Mouse (Mus musculus): ENCODE measurements around the gene Nhlrc2. TPM values are rescaled to one million over a fixed set of nuclear protein-coding genes. Genes with fewer than 3 reads are reported as not detected.

The Nhlrc2 gene
- polyA plus RNA-seq, 1 experiment from 2014 or later: 6.0 TPM

GRCm38 (mm10) chr19:56555972-56556371 is 7.9 kb downstream of the Nhlrc2 start:
- ATAC-seq: no peak
- no peak overlapping the region for H3K9ac ChIP-seq (ENCODE audit: low read depth, low read length)
- H3K4me3 ChIP-seq (ENCODE audit: low read length): no peak overlapping the region
- peaks cover 20% of the 10 kb centered on the region for H3K36me3 ChIP-seq (ENCODE audit: control insufficient read depth, insufficient read depth, low read length)
- no peak overlapping the region for H3K4me2 ChIP-seq (ENCODE audit: low read length)
- WGBS: 83% methylated on average over 5 of the region's 5 CpGs
- H3K9me3 ChIP-seq (ENCODE audit: control insufficient read depth, low read length): no peaks in the 10 kb centered on the region
- no peaks in the 10 kb centered on the region for H3K4me1 ChIP-seq (ENCODE audit: control insufficient read depth, insufficient read depth, low read depth, low read length)
- H3K27ac ChIP-seq (ENCODE audit: low read depth, low read length): no peak overlapping the region
- no peaks in the 10 kb centered on the region for H3K27me3 ChIP-seq (replicated peaks; ENCODE audit: control insufficient read depth, insufficient read depth, low read length)

- H3K27me3 ChIP-seq (replicated peaks; ENCODE audit: control insufficient read depth, insufficient read depth, low read length): no peaks in the 10 kb centered on the region
- no peak overlapping the region for H3K27ac ChIP-seq (ENCODE audit: low read depth, low read length)
- H3K4me1 ChIP-seq (ENCODE audit: control insufficient read depth, insufficient read depth, low read depth, low read length): no peaks in the 10 kb centered on the region
- H3K4me3 ChIP-seq (ENCODE audit: low read length): no peak overlapping the region
- H3K9ac ChIP-seq (ENCODE audit: low read depth, low read length): no peak overlapping the region
- H3K36me3 ChIP-seq (ENCODE audit: control insufficient read depth, insufficient read depth, low read length): no peaks in the 10 kb centered on the region
- ATAC-seq: no peak
- 92% methylated on average over 9 of the region's 9 CpGs for WGBS
- no peaks in the 10 kb centered on the region for H3K9me3 ChIP-seq (ENCODE audit: control insufficient read depth, low read length)
- H3K4me2 ChIP-seq (ENCODE audit: low read length): no peak overlapping the region
Measured at GRCm38 (mm10) chr19:56562433-56563138, 14.5 kb downstream of the Nhlrc2 start.

GRCm38 (mm10) chr19:56563469-56563868 is 15.4 kb downstream of the Nhlrc2 start:
- H3K27me3 ChIP-seq (replicated peaks; ENCODE audit: control insufficient read depth, insufficient read depth, low read length): no peaks in the 10 kb centered on the region
- H3K27ac ChIP-seq (ENCODE audit: low read depth, low read length): no peak overlapping the region
- H3K9me3 ChIP-seq (ENCODE audit: control insufficient read depth, low read length): no peaks in the 10 kb centered on the region
- H3K4me3 ChIP-seq (ENCODE audit: low read length): no peak overlapping the region
- 92% methylated on average over 3 of the region's 3 CpGs for WGBS
- no peak overlapping the region for H3K4me2 ChIP-seq (ENCODE audit: low read length)
- ATAC-seq: no peak
- no peak overlapping the region for H3K9ac ChIP-seq (ENCODE audit: low read depth, low read length)
- H3K4me1 ChIP-seq (ENCODE audit: control insufficient read depth, insufficient read depth, low read depth, low read length): no peaks in the 10 kb centered on the region
- no peaks in the 10 kb centered on the region for H3K36me3 ChIP-seq (ENCODE audit: control insufficient read depth, insufficient read depth, low read length)

- Histone ChIP-seq H3K4me2 (ENCODE audit: low read length) (no peak overlapping the region), H3K4me3 (ENCODE audit: low read length) (no peak overlapping the region), H3K9ac (ENCODE audit: low read depth, low read length) (no peak overlapping the region), H3K27ac (ENCODE audit: low read depth, low read length) (no peak overlapping the region), H3K9me3 (ENCODE audit: control insufficient read depth, low read length) (no peaks in the 10 kb centered on the region), H3K27me3 (replicated peaks; ENCODE audit: control insufficient read depth, insufficient read depth, low read length) (no peaks in the 10 kb centered on the region), H3K4me1 (ENCODE audit: control insufficient read depth, insufficient read depth, low read depth, low read length) (no peaks in the 10 kb centered on the region), H3K36me3 (ENCODE audit: control insufficient read depth, insufficient read depth, low read length) (no peaks in the 10 kb centered on the region)
- ATAC-seq: no peak
- 69% methylated on average over 6 of the region's 6 CpGs for WGBS
Measured at GRCm38 (mm10) chr19:56565358-56565757, 17.3 kb downstream of the Nhlrc2 start.

- WGBS: 95% methylated on average over 4 of the region's 4 CpGs
- Histone ChIP-seq H3K9ac (ENCODE audit: low read depth, low read length) (no peak overlapping the region), H3K4me3 (ENCODE audit: low read length) (no peak overlapping the region), H3K4me2 (ENCODE audit: low read length) (no peak overlapping the region), H3K9me3 (ENCODE audit: control insufficient read depth, low read length) (no peaks in the 10 kb centered on the region), H3K27ac (ENCODE audit: low read depth, low read length) (no peak overlapping the region), H3K4me1 (ENCODE audit: control insufficient read depth, insufficient read depth, low read depth, low read length) (no peaks in the 10 kb centered on the region), H3K27me3 (replicated peaks; ENCODE audit: control insufficient read depth, insufficient read depth, low read length) (no peaks in the 10 kb centered on the region), H3K36me3 (ENCODE audit: control insufficient read depth, insufficient read depth, low read length) (0 out of 2 replicates have a peak, but pooled peaks cover 3% of the 10 kb centered on the region)
- ATAC-seq: no peak
Measured at GRCm38 (mm10) chr19:56566041-56566440, 18.0 kb downstream of the Nhlrc2 start.

- H3K4me2 ChIP-seq (ENCODE audit: low read length): no peak overlapping the region
- no peak overlapping the region for H3K9ac ChIP-seq (ENCODE audit: low read depth, low read length)
- no peak for ATAC-seq
- H3K9me3 ChIP-seq (ENCODE audit: control insufficient read depth, low read length): no peaks in the 10 kb centered on the region
- H3K36me3 ChIP-seq (ENCODE audit: control insufficient read depth, insufficient read depth, low read length): 0 out of 2 replicates have a peak, but pooled peaks cover 3% of the 10 kb centered on the region
- no peak overlapping the region for H3K27ac ChIP-seq (ENCODE audit: low read depth, low read length)
- H3K4me1 ChIP-seq (ENCODE audit: control insufficient read depth, insufficient read depth, low read depth, low read length): no peaks in the 10 kb centered on the region
- 83% methylated on average over 6 of the region's 6 CpGs for WGBS
- no peak overlapping the region for H3K4me3 ChIP-seq (ENCODE audit: low read length)
- H3K27me3 ChIP-seq (replicated peaks; ENCODE audit: control insufficient read depth, insufficient read depth, low read length): no peaks in the 10 kb centered on the region
Measured at GRCm38 (mm10) chr19:56566940-56567339, 18.9 kb downstream of the Nhlrc2 start.

GRCm38 (mm10) chr19:56570781-56571180 is 22.7 kb downstream of the Nhlrc2 start:
- Histone ChIP-seq H3K9ac (ENCODE audit: low read depth, low read length) (no peak overlapping the region), H3K27ac (ENCODE audit: low read depth, low read length) (no peak overlapping the region), H3K4me3 (ENCODE audit: low read length) (no peak overlapping the region), H3K36me3 (ENCODE audit: control insufficient read depth, insufficient read depth, low read length) (0 out of 2 replicates have a peak, but pooled peaks cover 3% of the 10 kb centered on the region), H3K4me2 (ENCODE audit: low read length) (no peak overlapping the region), H3K4me1 (ENCODE audit: control insufficient read depth, insufficient read depth, low read depth, low read length) (no peaks in the 10 kb centered on the region), H3K9me3 (ENCODE audit: control insufficient read depth, low read length) (no peaks in the 10 kb centered on the region), H3K27me3 (replicated peaks; ENCODE audit: control insufficient read depth, insufficient read depth, low read length) (no peaks in the 10 kb centered on the region)
- WGBS: 93% methylated on average over 8 of the region's 8 CpGs
- no peak for ATAC-seq

GRCm38 (mm10) chr19:56571234-56571633 is 23.2 kb downstream of the Nhlrc2 start:
- WGBS: 81% methylated on average over 2 of the region's 2 CpGs
- Histone ChIP-seq H3K4me1 (ENCODE audit: control insufficient read depth, insufficient read depth, low read depth, low read length) (no peaks in the 10 kb centered on the region), H3K27ac (ENCODE audit: low read depth, low read length) (no peak overlapping the region), H3K4me2 (ENCODE audit: low read length) (no peak overlapping the region), H3K36me3 (ENCODE audit: control insufficient read depth, insufficient read depth, low read length) (0 out of 2 replicates have a peak, but pooled peaks cover 3% of the 10 kb centered on the region), H3K4me3 (ENCODE audit: low read length) (no peak overlapping the region), H3K9me3 (ENCODE audit: control insufficient read depth, low read length) (no peaks in the 10 kb centered on the region), H3K9ac (ENCODE audit: low read depth, low read length) (no peak overlapping the region), H3K27me3 (replicated peaks; ENCODE audit: control insufficient read depth, insufficient read depth, low read length) (no peaks in the 10 kb centered on the region)
- no peak for ATAC-seq

- Histone ChIP-seq H3K9me3 (ENCODE audit: control insufficient read depth, low read length) (no peaks in the 10 kb centered on the region), H3K4me3 (ENCODE audit: low read length) (no peak overlapping the region), H3K9ac (ENCODE audit: low read depth, low read length) (no peak overlapping the region), H3K36me3 (ENCODE audit: control insufficient read depth, insufficient read depth, low read length) (peaks cover 3% of the 10 kb centered on the region; the same call in 1 of the 2 replicates), H3K4me1 (ENCODE audit: control insufficient read depth, insufficient read depth, low read depth, low read length) (no peaks in the 10 kb centered on the region), H3K4me2 (ENCODE audit: low read length) (no peak overlapping the region), H3K27ac (ENCODE audit: low read depth, low read length) (no peak overlapping the region), H3K27me3 (replicated peaks; ENCODE audit: control insufficient read depth, insufficient read depth, low read length) (no peaks in the 10 kb centered on the region)
- no peak for ATAC-seq
- 87% methylated on average over 5 of the region's 5 CpGs for WGBS
Measured at GRCm38 (mm10) chr19:56571913-56572312, 23.9 kb downstream of the Nhlrc2 start.
